Mouse (Mus musculus): ENCODE measurements around the gene Gm49661. TPM values are rescaled to one million over a fixed set of nuclear protein-coding genes. Genes with fewer than 3 reads are reported as not detected.

The Gm49661 gene
- total RNA-seq (2021), result 2.1 TPM in 1 of 2 replicates, not detected in the other
- long read RNA-seq, experiment 1, result 0 reads
- long read RNA-seq, experiment 2, result 0 reads

DNA sequence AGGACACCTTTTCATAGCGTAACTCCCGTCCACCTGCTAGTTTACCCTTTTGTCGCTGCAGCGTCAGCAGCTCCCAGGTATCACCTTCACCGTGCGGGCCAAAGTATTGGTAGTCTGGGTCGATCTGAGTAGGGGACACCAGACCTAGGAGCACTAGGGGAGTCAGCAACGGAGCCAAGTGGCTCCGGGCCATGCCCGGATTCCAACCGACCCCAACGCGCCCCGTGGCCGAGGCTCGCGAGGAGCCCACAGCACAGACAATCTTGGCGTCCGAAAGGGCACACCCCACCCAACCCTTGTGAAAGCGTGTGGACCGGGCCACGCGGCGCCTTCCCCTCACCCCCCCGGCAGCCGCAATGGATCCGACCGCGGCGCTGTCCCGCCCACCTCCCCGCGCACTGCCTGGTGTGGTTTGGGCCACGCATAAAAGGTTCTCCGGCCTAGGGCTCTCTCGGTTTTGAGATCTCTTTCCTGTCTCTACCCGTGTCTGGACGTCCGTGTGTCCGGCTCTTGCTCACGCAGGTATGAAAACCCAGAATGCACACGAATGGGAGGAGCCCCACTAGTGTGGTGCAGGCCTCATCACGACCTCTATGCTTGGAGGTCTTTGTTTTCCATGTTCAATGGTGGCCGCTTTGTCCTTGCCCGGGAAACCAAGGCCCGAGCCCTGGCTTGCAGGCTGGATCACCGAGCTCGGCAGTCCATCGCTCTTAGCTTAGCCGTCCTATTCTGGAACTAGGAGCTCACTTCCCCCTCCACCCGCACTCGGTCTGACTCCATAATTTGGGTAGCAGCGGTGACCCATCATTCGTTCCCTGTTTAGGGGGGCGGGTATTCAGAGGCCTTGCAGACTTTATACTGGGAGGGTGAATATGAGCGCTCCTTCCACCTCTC lies at the start of gene Gm49661, which contains the start of the genes Prdx2 and Rnaseh2a:
Gm49661 (minus strand) TSS at position 193 of the 894 bp plus-strand sequence.
Prdx2 (plus strand) TSS at position 347 of the 894 bp plus-strand sequence.
Rnaseh2a (minus strand) TSS at position 527 of the 894 bp plus-strand sequence.
- peak; percentile 90 for DNase-seq

- no peak for DNase-seq
These were observed 48.0 kb upstream of the Gm49661 start for GRCm38 (mm10) chr8:85017209-85017608.

DNA sequence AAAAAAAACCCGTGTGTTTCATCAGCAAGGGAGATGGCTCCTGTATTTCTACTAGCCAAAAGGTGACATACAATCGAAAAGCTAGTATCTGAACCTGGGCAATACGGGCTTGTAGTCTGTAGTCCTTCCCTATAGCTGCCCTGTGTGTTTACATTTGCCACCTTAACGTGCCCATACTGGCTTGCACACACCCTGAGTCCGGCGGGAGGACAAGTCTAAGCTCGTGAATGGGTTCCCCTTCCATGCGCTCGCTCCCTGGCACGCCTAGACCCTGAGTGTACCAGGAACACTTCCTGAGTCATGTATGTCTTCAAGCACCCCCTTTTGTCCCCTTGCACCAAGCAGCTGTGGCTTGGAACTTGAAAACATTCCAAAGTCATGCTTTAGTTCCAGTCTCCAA lies 47.5 kb upstream of the Gm49661 start:
- DNase-seq, result no peak

GRCm38 (mm10) chr8:85014431-85014830 lies 45.2 kb upstream of the Gm49661 start, which contains the start of gene Best2:
TSS of gene Best2 (minus strand) at chr8:85014531.
- DNase-seq, result no peak

DNA sequence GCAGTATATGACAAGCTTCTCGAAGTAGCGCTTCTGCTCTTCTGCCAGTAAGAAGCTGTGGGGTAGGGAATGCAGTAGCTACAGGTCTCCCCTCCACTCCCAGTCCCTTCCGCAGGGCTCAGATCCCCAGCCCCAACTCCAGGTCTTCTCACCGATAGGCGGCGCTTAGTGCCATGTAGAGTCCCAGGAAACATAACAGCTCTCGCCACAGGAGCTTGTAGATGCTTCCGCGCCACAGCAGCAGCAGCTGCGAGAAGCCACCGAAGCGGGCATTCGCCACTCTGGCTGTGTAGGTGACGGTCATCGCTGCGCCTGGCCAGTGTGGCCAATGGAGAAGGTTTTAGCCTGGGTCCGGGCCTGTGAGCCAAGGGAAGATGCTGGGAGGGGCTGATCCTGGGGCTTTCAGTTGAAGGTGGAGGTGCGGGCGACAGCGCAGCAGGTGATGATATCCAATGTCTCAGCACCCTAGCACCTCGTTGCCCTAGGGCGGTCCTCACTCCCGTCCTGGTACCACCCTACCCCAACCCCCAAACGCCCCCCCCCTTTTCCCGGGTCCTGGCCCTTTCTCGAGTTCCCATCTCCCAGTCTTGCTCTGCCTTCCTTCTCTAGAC lies 44.1 kb upstream of the Gm49661 start:
- peak; percentile 83 for DNase-seq

DNA sequence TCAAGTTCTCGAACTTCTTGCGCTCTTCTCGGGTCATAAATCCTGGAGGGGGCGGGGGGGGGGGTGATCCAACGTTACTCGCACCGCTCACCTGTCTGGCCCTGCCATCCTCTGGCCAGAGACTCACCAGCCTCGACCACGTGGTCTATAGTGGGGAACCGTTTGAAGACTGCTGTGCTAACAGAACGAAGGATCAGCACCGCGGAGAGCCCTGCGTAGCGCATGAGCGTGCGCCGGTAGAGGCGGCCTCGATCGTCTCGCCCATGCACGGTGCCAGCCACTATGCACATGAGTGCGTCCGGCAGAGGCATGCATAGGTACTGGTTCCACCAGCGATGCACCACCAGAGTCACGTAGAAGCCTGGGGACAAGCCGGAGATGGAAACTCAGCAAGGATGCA lies 42.0 kb upstream of the Gm49661 start:
- DNase-seq, result no peak

- DNase-seq, result peak; percentile 82
These were observed 38.5 kb upstream of the Gm49661 start for GRCm38 (mm10) chr8:85007686-85008085.

GRCm38 (mm10) chr8:84997649-84998295 lies 28.5 kb upstream of the Gm49661 start:
- peak; percentile 94 for DNase-seq

DNA sequence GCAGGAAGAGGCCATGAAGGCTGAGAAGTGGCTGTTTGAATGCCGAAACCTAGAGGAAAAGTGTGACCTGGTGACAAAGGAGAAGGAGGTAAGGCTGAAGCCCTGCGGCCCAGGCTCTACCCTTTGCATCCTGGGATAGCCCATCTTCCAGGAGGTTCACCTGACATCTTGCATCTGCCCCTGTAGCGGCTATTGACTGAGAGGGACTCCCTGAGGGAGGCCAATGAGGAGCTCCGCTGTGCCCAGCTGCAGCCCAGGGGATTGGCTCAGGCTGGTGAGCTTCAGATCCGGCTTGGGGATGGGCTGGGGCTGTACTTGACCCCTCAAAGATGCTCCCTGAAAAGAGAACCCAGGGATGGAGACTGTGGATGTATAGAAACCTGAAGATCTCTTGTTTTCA lies 27.7 kb upstream of the Gm49661 start:
- no peak for DNase-seq

DNA sequence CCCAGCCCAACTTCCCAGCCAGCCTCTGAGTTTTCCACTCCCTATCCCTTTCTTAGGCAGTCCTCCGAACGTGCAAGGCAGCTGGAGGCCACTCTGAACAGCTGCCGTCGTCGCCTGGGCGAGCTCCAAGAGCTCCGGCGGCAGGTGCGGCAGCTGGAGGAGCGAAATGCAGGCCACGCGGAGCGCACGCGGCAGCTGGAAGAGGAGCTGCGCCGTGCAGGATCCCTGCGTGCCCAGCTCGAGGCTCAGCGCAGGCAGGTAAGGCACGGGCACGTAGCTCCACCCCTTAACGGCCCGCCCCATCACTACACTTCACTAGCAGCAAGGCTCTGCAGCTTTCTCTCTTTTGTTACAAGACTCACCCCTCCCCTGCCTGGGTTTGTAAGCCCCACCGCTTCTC lies 26.4 kb upstream of the Gm49661 start:
- no peak for DNase-seq

DNA sequence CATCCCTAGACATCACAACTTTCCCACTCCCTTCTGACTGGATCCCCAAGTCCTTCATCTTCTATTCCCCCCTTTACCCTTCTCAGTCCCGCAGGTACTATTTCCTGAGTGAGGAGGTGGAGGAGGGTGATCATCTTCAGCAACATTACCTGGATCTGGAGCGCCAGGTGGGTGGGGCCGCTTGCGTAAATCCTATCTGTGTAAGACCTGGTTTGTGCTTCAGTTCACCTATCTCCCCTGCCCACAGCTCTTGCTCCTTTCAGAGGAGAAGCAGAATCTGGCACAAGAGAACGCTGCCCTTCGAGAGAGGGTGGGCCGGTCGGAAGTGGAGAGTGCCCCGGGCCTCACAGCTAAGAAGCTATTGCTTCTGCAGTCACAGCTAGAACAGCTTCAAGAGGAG lies 25.1 kb upstream of the Gm49661 start:
- DNase-seq, result no peak

GRCm38 (mm10) chr8:84990836-84991235 lies 21.6 kb upstream of the Gm49661 start:
- no peak for DNase-seq

GRCm38 (mm10) chr8:84990349-84990748 lies 21.1 kb upstream of the Gm49661 start, which contains the start of gene Hook2:
TSS of gene Hook2 (plus strand) at chr8:84990603.
- DNase-seq, result peak; percentile 98

DNA sequence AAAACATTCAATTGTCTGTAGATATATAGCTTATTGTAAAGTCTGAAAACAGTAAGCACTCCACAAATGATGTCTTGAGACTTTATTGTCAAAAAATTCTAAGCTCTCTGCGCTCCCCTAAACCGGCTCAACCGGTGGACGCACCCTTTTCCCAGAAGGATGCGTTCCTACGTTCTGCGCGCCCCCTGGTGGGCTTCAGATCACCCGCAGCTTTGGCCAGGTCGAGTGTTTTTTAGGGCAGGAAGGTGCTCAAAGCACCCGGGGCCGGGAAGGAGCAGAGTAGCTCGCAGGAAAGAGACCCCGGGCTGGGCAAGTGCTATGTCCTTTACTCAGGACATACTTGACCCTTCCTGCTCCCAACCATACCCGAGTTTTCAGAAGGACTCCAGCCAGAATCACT lies 20.6 kb upstream of the Gm49661 start:
- DNase-seq, result peak; percentile 96

DNA sequence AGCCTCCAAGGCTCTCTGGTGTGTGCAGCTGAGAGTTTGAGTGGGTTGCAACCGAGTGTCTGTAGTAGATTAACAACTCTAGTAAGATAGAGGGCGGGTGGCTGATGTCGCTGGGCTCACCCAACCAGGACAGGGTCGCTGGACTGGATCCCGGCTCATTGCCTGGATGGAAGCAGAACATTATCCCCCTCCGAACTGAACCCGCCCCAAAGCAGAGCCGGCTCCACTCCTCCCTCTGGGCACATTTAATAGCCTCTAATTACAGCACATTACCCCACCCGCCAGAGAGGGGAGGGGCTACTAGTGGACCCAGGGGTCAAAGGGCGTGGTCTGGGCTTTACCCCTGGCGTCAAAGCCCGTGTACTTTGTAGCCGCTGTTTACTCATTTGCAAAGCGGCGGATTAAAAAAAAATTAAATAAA lies 20.1 kb upstream of the Gm49661 start:
- DNase-seq, result peak; percentile 63

DNA sequence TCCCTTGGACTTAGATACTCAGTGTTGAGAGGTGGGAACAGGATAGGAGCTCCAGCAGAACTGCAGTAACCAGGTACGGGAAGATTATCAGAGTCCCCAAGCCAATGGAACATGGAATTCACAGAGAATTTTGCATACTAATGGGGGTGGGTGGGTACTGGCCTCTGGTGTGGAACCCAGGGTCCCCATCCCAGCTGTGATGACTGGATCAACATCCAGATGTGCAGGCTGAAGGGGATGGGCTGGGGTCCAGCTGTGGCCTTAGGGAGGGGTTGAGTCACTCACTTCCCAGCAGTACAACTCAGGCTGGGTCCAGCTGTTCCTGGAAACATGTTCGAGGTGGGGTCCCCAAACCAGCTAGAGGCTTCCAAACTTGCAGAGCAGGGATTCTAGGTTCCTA lies 18.7 kb upstream of the Gm49661 start:
- no peak for DNase-seq

GRCm38 (mm10) chr8:84987388-84987787 lies 18.2 kb upstream of the Gm49661 start:
- no peak for DNase-seq

GRCm38 (mm10) chr8:84986379-84986945 lies 17.2 kb upstream of the Gm49661 start:
- DNase-seq, result no peak

DNA sequence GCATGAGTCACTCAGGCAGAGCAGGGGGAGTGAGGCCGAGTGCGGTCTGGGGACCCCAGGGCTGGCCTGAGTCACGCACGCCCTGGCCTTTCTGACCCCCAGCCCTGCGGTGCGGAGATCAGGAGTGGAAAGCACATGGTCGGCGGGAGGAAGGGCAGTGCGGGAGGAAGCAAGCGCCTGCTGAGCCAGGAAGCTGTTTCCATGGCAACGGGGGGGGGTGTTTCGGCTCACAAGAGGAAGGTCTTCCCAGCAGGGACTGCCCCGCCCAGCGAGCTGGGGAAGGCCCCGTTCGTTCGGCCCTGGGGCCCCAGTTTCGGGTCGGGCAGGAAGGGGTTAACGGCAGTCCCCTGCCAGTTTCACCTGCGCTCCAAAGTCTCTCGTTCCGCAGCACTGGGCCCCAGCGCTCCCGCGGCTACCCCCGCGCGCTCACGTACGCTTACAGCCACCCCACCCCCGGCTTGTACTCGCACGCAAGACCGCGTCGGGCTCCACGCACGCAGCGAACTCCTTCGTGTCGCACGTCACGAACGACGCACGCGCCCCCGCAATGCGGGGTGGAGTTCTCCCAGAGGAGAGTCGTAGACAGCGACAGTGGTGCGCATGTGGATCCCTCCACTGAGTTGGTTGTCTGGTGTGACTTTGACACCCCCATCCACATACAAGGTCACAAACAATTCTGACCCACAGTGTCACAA lies 16.6 kb upstream of the Gm49661 start:
- peak; percentile 95 for DNase-seq

DNA sequence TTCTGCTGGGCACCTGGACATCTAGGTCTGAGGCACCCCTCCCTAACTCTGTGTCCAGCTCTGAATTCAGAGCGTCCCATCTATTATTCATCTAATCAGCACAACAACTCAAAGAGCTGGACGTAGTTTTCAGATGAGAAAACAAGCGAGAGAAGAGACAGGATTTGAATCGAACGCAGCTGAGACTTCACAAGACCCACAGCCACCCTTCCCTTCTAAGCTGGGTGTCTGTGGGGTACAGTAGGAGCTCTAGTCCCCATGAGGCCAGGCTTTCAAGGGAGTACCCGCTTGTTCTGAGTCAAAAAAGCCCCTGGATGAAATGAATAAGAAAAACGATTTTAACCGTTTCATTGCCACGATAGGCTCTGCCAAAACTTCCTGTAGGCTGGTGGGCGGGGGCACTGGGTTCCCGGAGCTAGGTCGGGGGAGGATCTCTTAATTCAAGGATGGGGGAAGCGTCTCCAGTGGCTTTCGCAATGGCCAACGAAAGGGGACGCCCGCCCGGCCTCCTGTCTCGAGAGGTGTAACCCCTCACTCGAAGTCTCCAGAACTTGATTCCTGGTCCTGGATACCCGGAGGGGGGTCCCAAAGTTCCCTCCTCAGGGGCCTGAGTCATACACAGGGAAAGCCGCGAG lies 15.9 kb upstream of the Gm49661 start:
- DNase-seq, result no peak

Data from adrenal gland, postnatal 14 days (tissue).